Mouse (Mus musculus) G1E (cell line): ENCODE data around the gene Wnt10b. TPM values are rescaled to one million over a fixed set of nuclear protein-coding genes. Genes with fewer than 3 reads are reported as not detected.
A peak's percentile ranks its signal among the peaks of the same experiment; 100 is the strongest.

Experiments
- ATAC-seq: 2 replicates; pipeline ENCODE4 v1.8.0; 2016; ENCODE audit warnings: mild to moderate bottlenecking; ENCODE audit not compliant: insufficient number of reproducible peaks, poor library complexity, low FRiP score, severe bottlenecking; ENCODE audit errors: extremely low read depth
- DNase-seq: peaks from one replicate; pipeline ENCODE4 v3.0.0; 2012; ENCODE audit warnings: low spot score
- H3K27me3 ChIP-seq: 2 replicates; pipeline ENCODE4 v1.6.1; 2012; ENCODE audit warnings: mild to moderate bottlenecking, low read length, inconsistent platforms; ENCODE audit not compliant: insufficient read depth
- H3K36me3 ChIP-seq: replicated peaks from 2 replicates; pipeline ENCODE3; 2012; ENCODE audit warnings: mild to moderate bottlenecking, inconsistent platforms
- H3K4me1 ChIP-seq: 2 replicates; pipeline ENCODE4 v1.6.1; 2012; ENCODE audit warnings: low read depth, low read length, inconsistent platforms, mixed read lengths; ENCODE audit not compliant: insufficient read depth
- H3K4me3 ChIP-seq: 2 replicates; pipeline ENCODE4 v1.5.1; 2012; ENCODE audit warnings: low read depth, mild to moderate bottlenecking, inconsistent platforms, low read length, moderate library complexity, mixed read lengths
- H3K9me3 ChIP-seq: replicated peaks from 2 replicates; pipeline ENCODE4 v1.6.1; 2012; ENCODE audit warnings: inconsistent platforms
- CTCF ChIP-seq: IDR thresholded peaks from 2 replicates; pipeline ENCODE4 v1.5.1; 2012; ENCODE audit warnings: low read depth, low read length, inconsistent platforms, mixed read lengths
- GATA1 ChIP-seq: IDR thresholded peaks from 2 replicates; pipeline ENCODE4 v1.6.1; 2012; ENCODE audit warnings: borderline replicate concordance, low read length, inconsistent platforms, mixed read lengths
- GATA2 ChIP-seq: IDR thresholded peaks from 2 replicates; pipeline ENCODE4 v1.6.1; 2012; ENCODE audit warnings: low read depth, low read length, inconsistent platforms, borderline replicate concordance
- POLR2AphosphoS5 ChIP-seq: IDR thresholded peaks from 2 replicates; pipeline ENCODE4 v1.6.1; 2012; ENCODE audit warnings: low read depth, low read length, inconsistent platforms; ENCODE audit not compliant: insufficient replicate concordance
- TAL1 ChIP-seq: conservative IDR thresholded peaks from 2 replicates; pipeline ENCODE4 v1.6.1; 2012; ENCODE audit warnings: low read depth, low read length, inconsistent platforms, mixed read lengths
- polyA plus RNA-seq: library from polyadenylated mRNA; stranded (reverse); fragments of >175 nt; gene quantifications from 2 replicates; pipeline ENCODE4 v1.2.3, GENCODE M21; 2012
- total RNA-seq, 2 experiments: library from RNA; stranded (forward) in 1 of 2; stranded (reverse) in 1 of 2; fragments of 200-1000 nt in 1 of 2; fragments of >200 nt in 1 of 2; fragmentation: Nextera tagmentation in 1 of 2; gene quantifications; 2 replicates each; pipeline ENCODE4 v1.2.3; 2014 to 2017

Wnt10b gene
- total and polyA plus RNA-seq, 3 experiments, result 0.05 to 0.27 TPM; not detected in 1

DNA sequence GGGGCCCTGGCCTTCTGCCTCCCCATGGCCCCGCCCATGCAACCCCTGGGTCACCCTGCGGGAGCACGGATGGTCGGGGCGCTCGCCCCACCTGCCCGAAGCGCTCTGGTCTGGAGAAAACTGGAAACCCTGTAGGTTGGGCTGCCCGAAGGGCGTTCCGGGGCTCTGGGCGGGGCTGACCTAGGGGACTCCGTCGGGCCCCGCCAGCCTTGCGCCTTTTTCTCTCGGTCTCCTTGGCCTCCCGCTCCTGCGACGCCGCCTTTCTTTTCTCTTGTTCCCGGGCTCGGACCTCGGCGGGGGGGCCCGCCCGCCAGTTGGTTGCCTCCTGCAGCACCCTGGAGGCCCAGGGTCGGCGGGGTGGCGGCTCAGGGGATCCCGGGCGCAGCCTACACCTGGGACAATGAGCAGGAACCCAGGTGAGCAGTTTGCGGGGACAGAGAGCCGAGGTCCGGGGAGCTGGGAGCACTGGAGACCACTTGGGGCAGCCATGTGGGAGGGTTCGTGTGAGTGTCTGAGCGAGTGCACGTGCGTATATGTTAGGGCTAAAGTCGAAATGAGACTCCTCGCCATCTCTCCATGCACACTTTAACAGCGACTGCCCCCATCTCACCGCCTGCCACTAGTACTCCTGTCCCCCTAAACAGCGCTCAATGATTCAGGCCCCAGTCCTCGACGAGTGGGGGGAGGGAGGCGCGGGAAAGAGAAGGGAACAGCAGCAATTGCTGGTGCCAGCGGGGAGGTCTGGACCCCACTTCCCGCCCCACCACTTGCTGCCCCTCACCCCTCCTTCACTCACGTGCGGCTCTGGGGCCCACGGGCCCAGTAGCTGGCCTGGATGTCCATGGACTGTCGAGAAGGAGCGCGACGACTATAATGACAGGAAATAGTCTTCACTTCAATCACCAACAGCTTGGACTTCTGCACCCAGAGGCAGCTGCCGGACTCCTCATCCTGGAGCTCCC is 29.1 kb upstream of the Wnt10b start:
- DNase-seq (peak; percentile 50), ATAC-seq (no peak)
- no peak for TF ChIP-seq GATA1
- no peak for TF ChIP-seq GATA2
- no peak for TF ChIP-seq POLR2AphosphoS5
- TF ChIP-seq TAL1, result no peak
- peaks cover 49% of the 10 kb centered on the region for H3K4me1 ChIP-seq
- peaks cover 28% of the 10 kb centered on the region for H3K36me3 ChIP-seq
- H3K4me3 ChIP-seq, result peak overlapping the region; percentile 65; the same call in 1 of the 2 replicates
- peaks cover 74% of the 10 kb centered on the region for H3K27me3 ChIP-seq
- peaks cover 5% of the 10 kb centered on the region; the same call in 1 of the 2 replicates for H3K9me3 ChIP-seq

DNA sequence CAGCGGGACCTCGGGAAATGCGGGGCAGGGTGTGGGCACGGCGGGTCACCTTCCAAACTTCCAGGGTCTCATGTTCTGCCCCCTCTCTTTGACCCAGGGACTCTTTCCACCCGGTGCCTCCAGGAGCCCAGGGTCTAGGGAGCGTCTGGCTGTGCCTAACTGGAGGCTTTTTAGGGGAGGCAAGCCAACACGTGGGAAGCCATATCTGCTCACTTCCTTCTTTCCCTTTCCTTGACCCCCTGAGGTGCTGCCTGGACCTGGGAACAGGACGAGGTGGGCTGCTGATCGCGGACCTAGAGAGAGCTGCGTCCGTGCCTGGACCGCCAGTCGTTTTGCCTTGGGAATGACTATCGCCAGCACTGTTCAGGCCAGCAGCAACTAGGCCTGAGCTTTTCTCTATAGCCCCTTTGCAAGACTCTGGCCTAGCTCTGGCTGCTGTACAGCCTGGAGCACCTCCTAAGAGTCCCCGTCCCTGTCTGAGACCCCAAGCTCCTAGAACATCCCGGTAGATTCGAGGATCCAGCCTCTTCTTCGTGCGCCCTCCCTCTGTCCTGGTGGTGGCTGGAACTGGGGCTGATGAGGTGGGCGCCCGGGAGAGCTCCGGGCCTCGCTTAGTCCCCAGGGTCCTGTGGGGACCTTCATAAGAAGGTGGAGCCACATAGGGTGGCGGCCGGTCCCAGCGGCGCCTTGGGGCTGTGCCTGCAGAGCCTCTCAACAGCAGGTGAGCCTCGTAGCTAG is 28.3 kb upstream of the Wnt10b start:
- ATAC-seq, result no peak
- Histone ChIP-seq H3K4me3 (peak overlapping the region; percentile 65; the same call in 1 of the 2 replicates), H3K4me1 (peaks cover 49% of the 10 kb centered on the region)

DNA sequence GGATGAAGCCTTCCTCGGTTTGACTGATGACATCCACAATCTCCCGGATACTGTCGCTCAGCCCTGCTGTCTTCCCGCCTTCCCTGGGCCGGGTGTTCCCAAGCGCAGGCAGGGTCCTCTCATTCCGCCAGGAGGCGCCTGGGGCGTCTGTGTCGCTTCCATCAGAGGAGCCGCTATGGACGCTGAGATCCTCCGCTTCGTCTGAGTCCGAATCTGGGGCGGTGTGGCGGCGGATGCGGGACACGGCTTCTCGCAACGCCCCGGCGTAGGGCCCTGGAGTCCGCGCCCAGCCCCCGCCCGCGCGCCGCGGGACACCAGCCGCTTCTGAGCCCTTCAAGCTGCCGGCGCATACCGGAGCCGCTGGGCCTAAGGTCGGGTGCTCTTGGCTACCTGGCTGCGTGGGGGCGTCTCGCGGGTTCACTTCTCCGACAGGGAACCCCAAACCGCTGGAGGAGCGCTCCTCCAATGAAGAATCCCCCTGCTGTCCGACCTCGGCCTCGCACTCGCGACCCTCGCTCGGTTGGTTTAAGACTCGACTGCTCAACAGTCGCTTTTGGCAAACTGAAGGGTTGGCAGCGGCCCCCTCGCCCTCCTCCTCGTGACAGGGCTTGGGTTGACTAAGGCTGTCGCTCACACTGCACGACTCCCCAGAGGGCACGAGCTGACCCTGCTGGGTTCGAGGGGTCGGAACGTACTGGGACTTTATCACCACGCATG is 27.5 kb upstream of the Wnt10b start:
- Histone ChIP-seq H3K27me3 (peaks cover 90% of the 10 kb centered on the region), H3K4me1 (peaks cover 46% of the 10 kb centered on the region), H3K36me3 (peaks cover 14% of the 10 kb centered on the region), H3K4me3 (peak overlapping the region; percentile 51; the same call in 1 of the 2 replicates), H3K9me3 (peaks cover 5% of the 10 kb centered on the region; the same call in 1 of the 2 replicates)
- no peak for TF ChIP-seq GATA2
- no peak for TF ChIP-seq POLR2AphosphoS5
- TF ChIP-seq GATA1, result no peak
- no peak for TF ChIP-seq CTCF
- ATAC-seq (no peak), DNase-seq (no peak)

More for the DNA sequence above, 28.3 kb upstream of the Wnt10b start:
- H3K36me3 ChIP-seq, result peaks cover 21% of the 10 kb centered on the region
- no peak for TF ChIP-seq GATA2
- peaks cover 5% of the 10 kb centered on the region; the same call in 1 of the 2 replicates for H3K9me3 ChIP-seq
- H3K27me3 ChIP-seq, result peaks cover 82% of the 10 kb centered on the region
- no peak for DNase-seq

DNA sequence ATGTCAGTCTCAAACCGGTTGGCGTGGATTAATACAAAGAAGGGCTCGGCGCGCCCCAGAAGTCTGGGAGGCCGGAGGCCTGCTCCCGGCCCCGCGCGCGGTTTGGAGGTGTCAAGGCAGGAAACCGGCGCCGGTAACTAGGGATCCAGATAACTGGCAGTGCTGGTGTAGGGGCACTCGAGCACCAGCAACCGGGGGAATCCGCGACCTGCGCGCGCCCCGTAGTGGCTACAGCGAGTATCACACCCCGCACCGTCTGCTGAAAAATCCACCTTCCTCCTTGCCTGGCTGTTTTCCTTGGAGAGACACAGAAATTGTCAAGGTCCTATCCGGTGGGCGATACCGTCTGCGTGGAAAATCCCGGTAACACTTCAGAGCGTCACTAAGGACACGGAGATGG is 26.1 kb upstream of the Wnt10b start:
- Histone ChIP-seq H3K36me3 (peaks cover 3% of the 10 kb centered on the region), H3K27me3 (peaks cover 96% of the 10 kb centered on the region), H3K9me3 (peaks cover 5% of the 10 kb centered on the region; the same call in 1 of the 2 replicates), H3K4me1 (peaks cover 46% of the 10 kb centered on the region), H3K4me3 (no peak overlapping the region; the same call in 1 of the 2 replicates)
- no peak for TF ChIP-seq POLR2AphosphoS5
- peak; percentile 93 for TF ChIP-seq CTCF
- DNase-seq (peak; percentile 82), ATAC-seq (peak; percentile 52; the same call in 1 of the 2 replicates)

DNA sequence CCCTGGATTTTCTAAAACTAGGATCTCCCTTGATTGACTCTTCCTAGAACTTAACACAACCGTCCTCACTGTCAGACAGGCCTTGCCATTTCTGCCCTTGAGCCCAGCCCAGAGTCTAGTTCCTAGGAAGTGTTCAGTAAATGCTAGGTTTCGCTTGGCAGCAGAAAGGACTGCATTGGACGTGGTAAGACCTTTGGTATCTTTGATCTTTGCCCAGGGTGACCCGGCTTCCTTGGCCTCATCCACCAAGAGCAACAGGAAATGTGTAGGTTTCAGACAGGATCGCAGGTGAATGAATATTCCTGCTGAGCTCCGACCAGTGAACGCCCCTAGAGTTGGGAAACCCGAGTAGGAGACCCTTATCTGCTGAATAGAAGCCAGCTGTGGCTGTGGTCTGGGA is 25.0 kb upstream of the Wnt10b start:
- no peak for ATAC-seq
- TF ChIP-seq GATA2, result no peak
- TF ChIP-seq CTCF, result no peak
- no peak for TF ChIP-seq GATA1
- TF ChIP-seq POLR2AphosphoS5, result no peak
- no peak for TF ChIP-seq TAL1
- Histone ChIP-seq H3K9me3 (peaks cover 5% of the 10 kb centered on the region; the same call in 1 of the 2 replicates), H3K4me3 (no peak overlapping the region), H3K36me3 (no peaks in the 10 kb centered on the region), H3K4me1 (peaks cover 36% of the 10 kb centered on the region), H3K27me3 (peaks cover 95% of the 10 kb centered on the region)
- DNase-seq, result no peak

DNA sequence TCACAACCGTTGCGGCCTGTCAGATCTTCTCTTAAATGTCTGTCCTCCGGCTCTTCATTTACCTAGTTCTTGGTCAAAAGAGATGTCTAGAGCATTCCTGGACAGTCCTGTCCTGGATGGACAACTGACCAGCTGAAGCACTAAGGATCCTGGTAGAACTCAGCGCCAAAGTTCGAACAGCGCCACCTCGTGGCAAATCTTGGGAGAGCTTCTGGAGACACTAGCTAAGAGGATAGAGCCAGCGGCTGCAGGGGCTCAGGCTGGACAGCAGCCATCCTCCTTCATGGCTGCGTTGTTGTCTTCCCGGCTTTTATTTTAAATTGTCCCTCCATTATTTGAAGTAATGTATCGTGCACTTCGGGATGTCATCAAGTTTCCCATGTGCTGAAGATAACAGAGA is 21.4 kb upstream of the Wnt10b start:
- peak; percentile 70 for DNase-seq

More for the DNA sequence above, 21.4 kb upstream of the Wnt10b start:
- ATAC-seq, result no peak
- Histone ChIP-seq H3K9me3 (no peaks in the 10 kb centered on the region), H3K36me3 (no peaks in the 10 kb centered on the region), H3K27me3 (peaks cover 86% of the 10 kb centered on the region), H3K4me1 (peaks cover 8% of the 10 kb centered on the region), H3K4me3 (no peak overlapping the region)
- TF ChIP-seq CTCF (peak; percentile 75), POLR2AphosphoS5 (no peak), GATA1 (no peak)
